Mouse (Mus musculus) cerebellum, postnatal 36 days (tissue): ENCODE measurements around the gene Hist1h2ad.
A peak's percentile ranks its signal among the peaks of the same experiment; 100 is the strongest.

ENCODE experiments used
- DNase-seq, 2 experiments: peaks; one replicate each; pipeline ENCODE4 v3.0.0; 2021 to 2022; ENCODE audit warnings: mixed read lengths in 2 of 2

Hist1h2ad gene

DNA sequence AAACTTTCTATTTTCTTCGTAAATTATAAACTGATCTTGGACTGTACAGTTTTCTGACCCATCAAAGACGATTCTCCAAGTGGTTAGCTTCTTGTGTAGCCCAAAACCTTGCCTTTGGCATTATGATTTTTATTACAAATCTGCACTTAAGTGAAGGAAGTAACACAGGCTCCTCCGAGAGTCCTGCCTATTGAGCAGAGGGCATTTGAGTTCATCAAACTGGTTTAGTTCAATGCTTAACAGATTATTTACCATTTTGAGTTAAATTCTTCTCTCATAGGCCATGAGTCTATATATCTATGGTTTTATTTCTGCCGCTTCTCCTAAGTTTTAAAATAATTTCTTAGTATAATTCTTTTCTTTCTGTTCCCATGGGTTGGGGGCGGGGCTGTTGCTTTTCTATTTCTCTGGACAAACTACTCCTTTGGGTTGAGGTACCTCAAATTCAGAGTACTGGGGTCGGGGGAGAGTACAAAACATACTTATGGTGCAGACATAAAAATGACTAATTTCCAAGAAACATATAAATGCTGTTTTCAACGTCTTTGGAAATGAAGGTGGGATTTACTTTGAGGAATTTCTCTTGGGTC is 48.8 kb downstream of the Hist1h2ad start:
- peak; percentile 23 to 26 for DNase-seq
